Mouse (Mus musculus): Measurements from ENCODE around the gene Sugp2.

Gene Sugp2

GRCm38 (mm10) chr8:70222041-70222440, 12.0 kb upstream of the Sugp2 start:
- no peak for DNase-seq

GRCm38 (mm10) chr8:70223341-70223740, 10.7 kb upstream of the Sugp2 start:
- peak; percentile 40 for DNase-seq

GRCm38 (mm10) chr8:70227997-70228396, 6.0 kb upstream of the Sugp2 start:
- no peak for DNase-seq

GRCm38 (mm10) chr8:70230837-70231236, 3.2 kb upstream of the Sugp2 start:
- DNase-seq: no peak

- DNase-seq: no peak
These were observed 420 bp upstream of the Sugp2 start for GRCm38 (mm10) chr8:70233606-70234005.

GRCm38 (mm10) chr8:70234781-70235128, 729 bp downstream of the Sugp2 start:
- DNase-seq: no peak

GRCm38 (mm10) chr8:70237842-70238241, 3.8 kb downstream of the Sugp2 start:
- no peak for DNase-seq

GRCm38 (mm10) chr8:70240642-70241041, 6.6 kb downstream of the Sugp2 start:
- no peak for DNase-seq

- no peak for DNase-seq
These were observed 12.6 kb downstream of the Sugp2 start for GRCm38 (mm10) chr8:70246622-70247021.

- no peak for DNase-seq
These were observed 13.8 kb downstream of the Sugp2 start for GRCm38 (mm10) chr8:70247841-70248240.

GRCm38 (mm10) chr8:70254628-70255027, 20.6 kb downstream of the Sugp2 start:
- DNase-seq: no peak

GRCm38 (mm10) chr8:70257456-70257855, 23.4 kb downstream of the Sugp2 start:
- no peak for DNase-seq

- no peak for DNase-seq
These were observed 24.6 kb downstream of the Sugp2 start for GRCm38 (mm10) chr8:70258600-70258999.

GRCm38 (mm10) chr8:70259043-70259442, 25.0 kb downstream of the Sugp2 start:
- DNase-seq: no peak

GRCm38 (mm10) chr8:70267674-70268073, 33.6 kb downstream of the Sugp2 start:
- DNase-seq: no peak

GRCm38 (mm10) chr8:70268311-70268710, 34.3 kb downstream of the Sugp2 start:
- DNase-seq: no peak

GRCm38 (mm10) chr8:70268799-70269565, 35.0 kb downstream of the Sugp2 start:
- DNase-seq: peak; percentile 49

GRCm38 (mm10) chr8:70272949-70273348, 38.9 kb downstream of the Sugp2 start:
- no peak for DNase-seq

- no peak for DNase-seq
These were observed 40.3 kb downstream of the Sugp2 start for GRCm38 (mm10) chr8:70274350-70274749.

GRCm38 (mm10) chr8:70276476-70276875, 42.5 kb downstream of the Sugp2 start:
- DNase-seq: no peak

GRCm38 (mm10) chr8:70278175-70278574, 44.1 kb downstream of the Sugp2 start:
- no peak for DNase-seq

- DNase-seq: no peak
These were observed 45.2 kb downstream of the Sugp2 start for GRCm38 (mm10) chr8:70279266-70279665.

GRCm38 (mm10) chr8:70281001-70281400, 47.0 kb downstream of the Sugp2 start:
- DNase-seq: no peak

- peak; percentile 82 for DNase-seq
These were observed 48.6 kb downstream of the Sugp2 start, which contains the start of gene Homer3 for GRCm38 (mm10) chr8:70282603-70283135. TSS of gene Homer3 (plus strand) at chr8:70282827.

Measured in right cerebral cortex, postnatal 4 days (tissue).